15 mouse cellular contexts compared by ENCODE assay signal in the genomic region with DNA sequence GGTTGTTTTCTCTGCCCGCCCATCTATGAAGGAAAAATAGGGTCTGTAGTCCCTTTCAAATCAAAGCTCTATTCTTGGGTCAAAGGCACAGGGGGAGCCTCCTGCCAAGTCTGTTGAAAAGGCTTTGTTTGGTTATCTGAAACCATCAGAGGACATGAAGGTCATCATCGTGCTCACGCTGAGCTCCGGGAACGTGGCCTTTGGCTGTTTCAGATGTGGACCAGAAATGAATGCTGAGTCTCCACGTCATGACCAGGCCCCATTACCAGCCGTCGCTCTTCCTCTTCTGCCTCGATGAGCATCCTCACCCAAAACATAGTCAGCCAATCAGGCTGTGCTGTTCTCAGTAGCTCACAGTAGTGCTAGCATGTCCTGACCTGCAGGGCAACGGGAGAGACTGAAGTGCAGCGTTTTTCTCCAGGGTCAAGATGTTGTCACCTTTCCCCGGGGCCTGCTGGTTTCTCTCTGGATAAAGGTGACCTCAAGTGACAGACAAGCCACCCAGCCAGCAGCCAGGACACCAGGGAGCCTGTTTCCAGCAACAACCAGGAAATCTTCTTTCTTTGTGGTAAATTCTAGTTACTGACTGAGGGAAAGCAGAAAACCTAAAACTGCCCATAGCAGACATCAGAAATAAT. TPM values are rescaled to one million over a fixed set of nuclear protein-coding genes. Genes with fewer than 3 reads are reported as not detected.
DNase-seq lines count a peak whose midpoint lies in the region; TF ChIP-seq lines count a peak whose summit lies in the region.
"Had no signal": no experiment of that assay in that cellular context is flagged by ENCODE, and none has a peak within 500 bp of the region (broad histone marks: within the 10 kb centered on the region; RNA-seq: fewer than 3 reads in every experiment).

No protein-coding gene starts in this region.

- TF ChIP-seq EP300 in CH12.LX (IDR thresholded peaks at IDR 0.05; ENCODE audit: low read length), result no peak

- peaks cover 3% of the 10 kb centered on the region for H3K9me3 ChIP-seq in CH12.LX (replicated peaks; ENCODE audit: low read length)
- H3K9me3 ChIP-seq: intestine, embryonic 15.5 days had no signal

- dilution Hi-C loops in CH12.LX (cut with MboI; ENCODE audit: extremely low pct_ligation_motif_present, extremely low pct_unique_long_range_greater_than_20kb, low sequenced_read_pairs), result no loop called here

- no peak for TF ChIP-seq CTCF in CH12.LX (conservative IDR thresholded peaks at IDR 0.05 in 1 of 2, IDR thresholded peaks at IDR 0.05 in 1 of 2; ENCODE audit: low read depth in 2 of 2, low read length in 2 of 2)

- no peak overlapping the region for H3K9ac ChIP-seq in CH12.LX (ENCODE audit: insufficient read depth, low read depth)
- H3K9ac ChIP-seq: embryonic facial prominence, embryonic 12.5 days; intestine, embryonic 15.5 days; midbrain, embryonic 13.5 days had no signal

- no peak overlapping the region for H3K27ac ChIP-seq in CH12.LX (ENCODE audit: insufficient read depth, low read depth)
- H3K27ac ChIP-seq: embryonic facial prominence, embryonic 12.5 days; intestine, embryonic 15.5 days; midbrain, embryonic 13.5 days had no signal

- H3K79me2 ChIP-seq in CH12.LX (replicated peaks; ENCODE audit: control insufficient read depth, extremely low read depth, insufficient read depth, poor library complexity, severe bottlenecking), result no peaks in the 10 kb centered on the region

- TF ChIP-seq POLR2A in CH12.LX (IDR thresholded peaks at IDR 0.05; ENCODE audit: low read depth, low read length), result no peak

- no peak overlapping the region for H3K4me2 ChIP-seq in CH12.LX (ENCODE audit: insufficient read depth, low read depth, poor library complexity, severe bottlenecking)
- H3K4me2 ChIP-seq: embryonic facial prominence, embryonic 12.5 days; intestine, embryonic 15.5 days; midbrain, embryonic 13.5 days had no signal

- in situ Hi-C loops in CH12.LX (cut with MboI; ENCODE audit: low pct_ligation_motif_present, low pct_unique_long_range_greater_than_20kb, low sequenced_read_pairs), result no loop called here

- H3K4me3 ChIP-seq in CH12.LX (replicated peaks in 1 of 3; ENCODE audit: low read depth in 2 of 3, low read length in 2 of 3, poor library complexity in 1 of 3), result no peak overlapping the region
- H3K4me3 ChIP-seq: embryonic facial prominence, embryonic 12.5 days; intestine, embryonic 15.5 days; midbrain, embryonic 13.5 days had no signal

- H3K27me3 ChIP-seq in CH12.LX (replicated peaks), result no peaks in the 10 kb centered on the region
- H3K27me3 ChIP-seq: embryonic facial prominence, embryonic 12.5 days; intestine, embryonic 15.5 days; midbrain, embryonic 13.5 days had no signal

- H3K4me1 ChIP-seq in CH12.LX (ENCODE audit: control insufficient read depth in 1 of 2, insufficient read depth in 2 of 2), result peaks cover 3 to 4% of the 10 kb centered on the region in 2 experiments; a peak in 3 of 4 replicates
- H3K4me1 ChIP-seq: embryonic facial prominence, embryonic 12.5 days had no signal

- no peaks in the 10 kb centered on the region for H3K36me3 ChIP-seq in CH12.LX (replicated peaks in 1 of 2; ENCODE audit: control insufficient read depth in 1 of 2, insufficient read depth in 1 of 2, low read length in 1 of 2)
- H3K36me3 ChIP-seq: embryonic facial prominence, embryonic 12.5 days; intestine, embryonic 15.5 days; midbrain, embryonic 13.5 days had no signal

- TF ChIP-seq RAD21 in CH12.LX (IDR thresholded peaks at IDR 0.05; ENCODE audit: low read depth, low read length), result no peak

- DNase-seq in adrenal gland, adult (ENCODE audit: inconsistent age in 2 of 2, low spot score in 1 of 2), result peak; percentile 36 to 57
- no peak for DNase-seq in adrenal gland, adult 8-10 months
- DNase-seq in heart, adult 18-20 months, result peak; percentile 26 to 28
- no peak for DNase-seq in heart, adult 8-10 months (ENCODE audit: low spot score)
- DNase-seq in CH12.LX (ENCODE audit: extremely low read depth), result no peak
- DNase-seq in embryo, embryonic 10 days (ENCODE audit: low spot score), result peak; percentile 74
- DNase-seq in frontal cortex, adult 2 months (ENCODE audit: extremely low spot score in 1 of 2, low spot score in 1 of 2), result no peak
- no peak for DNase-seq in spleen, postnatal 36 days (ENCODE audit: low spot score in 2 of 2)
- DNase-seq: cerebellum, adult 9-10 months; gastrocnemius, postnatal 25 days; kidney, postnatal 14 days; lung, postnatal 4 days had no signal

TF ChIP-seq in CH12.LX, 34 proteins besides CTCF, POLR2A, EP300 and RAD21:
- no peak for TF ChIP-seq E2F4 (IDR thresholded peaks at IDR 0.05; ENCODE audit: insufficient replicate concordance, low read depth, low read length)
- peak; percentile 10; the same call in 1 of the 2 replicates for TF ChIP-seq TCF12 (IDR thresholded peaks at IDR 0.05; ENCODE audit: low read depth, low read length)

RNA-seq across cellular contexts. Expression of a gene that starts 31.4 kb away (rescaled TPM):
- 10 to 100 TPM; 19.4 to 27.3 (median 22.7) TPM for total RNA-seq in adrenal gland, adult 8-10 months (2022)
- total RNA-seq in heart, adult 18-20 months (2021), result 10 to 100 TPM in 1 of 2 experiments, 1 to 10 TPM in 1; 8.3 to 10.5 TPM
- total RNA-seq in heart, adult 8-10 months (2022), result 1 to 10 TPM; 7.4 to 9.9 (median 8.5) TPM
- total RNA-seq in CH12.LX (2012; rRNA removed) (22.4 and 28.7 TPM in 2 replicates), CH12.LX (2014; rRNA removed) (10.4 and 10.5 TPM in 2 replicates)
- 23.3 and 26.5 TPM in 2 replicates for polyA plus RNA-seq in CH12.LX (2012; ENCODE audit: insufficient read length, low read depth)
- 5.0 and 5.7 TPM in 2 replicates for polyA plus RNA-seq in frontal cortex, adult 2 months (2012; rRNA removed)

RNA-seq across cellular contexts. Expression of a gene that starts 50.3 kb away (rescaled TPM):
- 1 to 10 TPM in 1 of 4 experiments, under 1 TPM in 3; 0.67 to 2.2 (median 0.89) TPM for total RNA-seq in adrenal gland, adult 8-10 months (2022)
- under 1 TPM in 1 of 2 experiments, not detected in 1; 0.41 TPM for total RNA-seq in heart, adult 18-20 months (2021)
- total RNA-seq in heart, adult 8-10 months (2022), result under 1 TPM in 2 of 4 experiments, not detected in 2; 0.16 to 0.23 TPM
- total RNA-seq in CH12.LX (2012; rRNA removed), result not detected in 2 replicates
- total RNA-seq in CH12.LX (2014; rRNA removed), result 0.18 TPM in 1 of 2 replicates, not detected in the other
- polyA plus RNA-seq in CH12.LX (2012; ENCODE audit: insufficient read length, low read depth), result not detected in 2 replicates
- polyA plus RNA-seq in frontal cortex, adult 2 months (2012; rRNA removed), result 28.5 and 32.5 TPM in 2 replicates
- total RNA-seq: gastrocnemius, postnatal 25 days had no signal

Comparison
In these comparisons a context has a peak if more than half of its experiments do, and no peak if none do; other contexts are left out.
1. DNase-seq: peak in adrenal gland, adult (2 of 2), heart, adult 18-20 months (2 of 2) and embryo, embryonic 10 days (single experiment); none in adrenal gland, adult 8-10 months (single experiment), heart, adult 8-10 months (single experiment), CH12.LX (single experiment), frontal cortex, adult 2 months (0 of 2) and spleen, postnatal 36 days (0 of 2).